11 mouse cellular contexts compared by ENCODE assay signal in the genomic region with DNA sequence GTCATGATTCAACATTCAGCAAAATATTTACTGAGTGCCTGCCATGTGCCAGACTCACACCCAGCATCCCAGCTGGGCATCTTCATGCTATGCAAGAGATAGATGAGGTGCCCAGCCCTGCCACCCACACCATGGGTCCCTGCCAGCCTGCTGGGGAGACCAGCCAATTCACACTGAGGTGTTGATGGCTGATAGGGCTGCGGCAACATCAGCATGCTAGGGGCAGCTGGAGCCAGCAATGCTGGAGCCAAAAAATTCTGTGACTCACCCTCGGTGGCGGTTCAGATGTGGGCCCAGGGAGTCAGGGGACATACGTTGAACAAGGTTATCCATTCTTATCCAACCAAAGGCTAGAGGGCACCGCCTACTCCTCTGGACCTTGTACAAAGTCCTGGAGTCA. TPM values are rescaled to one million over a fixed set of nuclear protein-coding genes. Genes with fewer than 3 reads are reported as not detected.
A peak's percentile ranks its signal among the peaks of the same experiment; 100 is the strongest.
DNase-seq lines count a peak whose midpoint lies in the region; ATAC-seq lines count a peak whose summit lies in the region.
"Had no signal": no experiment of that assay in that cellular context is flagged by ENCODE, and none has a peak within 500 bp of the region (broad histone marks: within the 10 kb centered on the region; RNA-seq: fewer than 3 reads in every experiment).

No protein-coding gene starts in this region.

- DNase-seq in gastrocnemius, adult 18-20 months (ENCODE audit: low spot score), result peak; percentile 23
- DNase-seq in gastrocnemius, postnatal 36 days, result no peak
- DNase-seq in frontal cortex, postnatal 25 days (ENCODE audit: low spot score in 2 of 2), result peak; percentile 56 to 65
- peak; percentile 76 for DNase-seq in layer of hippocampus, adult 11-12 months (ENCODE audit: low spot score)
- DNase-seq in spleen, adult 18-20 months, result no peak
- no peak for DNase-seq in kidney, postnatal 25 days

- H3K4me3 ChIP-seq in neural tube, embryonic 15.5 days (replicated peaks), result no peak overlapping the region
- H3K4me3 ChIP-seq: limb, embryonic 15.5 days had no signal

- no peaks in the 10 kb centered on the region for H3K9me3 ChIP-seq in neural tube, embryonic 15.5 days (replicated peaks)
- H3K9me3 ChIP-seq: limb, embryonic 15.5 days had no signal

- no peaks in the 10 kb centered on the region for H3K36me3 ChIP-seq in neural tube, embryonic 15.5 days
- H3K36me3 ChIP-seq: limb, embryonic 15.5 days had no signal

- intact Hi-C loops in gastrocnemius, postnatal 36 days (cut with DNase I), result no loop called here

- no peak overlapping the region for H3K9ac ChIP-seq in neural tube, embryonic 15.5 days (replicated peaks)
- H3K9ac ChIP-seq: limb, embryonic 15.5 days had no signal

- no peak overlapping the region for H3K4me2 ChIP-seq in neural tube, embryonic 15.5 days
- H3K4me2 ChIP-seq: limb, embryonic 15.5 days had no signal

- ATAC-seq in megakaryocyte-erythroid progenitor cell, adult 5-6 weeks (replicated peaks; ENCODE audit: low FRiP score, low TSS enrichment, poor library complexity, severe bottlenecking), result peak; percentile 83
- ATAC-seq in neural tube, embryonic 15.5 days (ENCODE audit: low FRiP score), result no peak

- WGBS in neural tube, embryonic 15.5 days, result 76% methylated on average over 5 of the region's 5 CpGs

- no peaks in the 10 kb centered on the region for H3K4me1 ChIP-seq in neural tube, embryonic 15.5 days

- H3K27me3 ChIP-seq in neural tube, embryonic 15.5 days (replicated peaks), result no peaks in the 10 kb centered on the region
- H3K27me3 ChIP-seq: limb, embryonic 15.5 days had no signal

- H3K27ac ChIP-seq in neural tube, embryonic 15.5 days (replicated peaks), result no peak overlapping the region
- H3K27ac ChIP-seq: limb, embryonic 15.5 days had no signal

RNA-seq across cellular contexts. Expression of gene Prss22, which starts 2.5 kb away (rescaled TPM):
- total RNA-seq in gastrocnemius, adult 18-20 months (2021), result not detected
- total RNA-seq in gastrocnemius, postnatal 36 days (2021), result not detected
- total RNA-seq in megakaryocyte-erythroid progenitor cell, adult 5-6 weeks (2014; fragmentation: Nextera tagmentation), result not detected in 2 replicates
- not detected in 2 replicates for total RNA-seq in megakaryocyte-erythroid progenitor cell, adult 5-6 weeks (2017)
- not detected in 2 replicates for polyA plus RNA-seq in neural tube, embryonic 15.5 days (2015; fragmentation: Nextera tagmentation; extraction: Ambion mirVana)
- polyA plus RNA-seq: cerebellum, adult 2 months had no signal

RNA-seq across cellular contexts. Expression of gene Prss30, which starts 20.0 kb away (rescaled TPM):
- not detected for total RNA-seq in gastrocnemius, adult 18-20 months (2021)
- not detected for total RNA-seq in gastrocnemius, postnatal 36 days (2021)
- total RNA-seq in megakaryocyte-erythroid progenitor cell, adult 5-6 weeks (2014; fragmentation: Nextera tagmentation), result not detected in 2 replicates
- total RNA-seq in megakaryocyte-erythroid progenitor cell, adult 5-6 weeks (2017), result 1.0 TPM in 1 of 2 replicates, not detected in the other
- 0.96 TPM in 1 of 2 replicates, not detected in the other for polyA plus RNA-seq in neural tube, embryonic 15.5 days (2015; fragmentation: Nextera tagmentation; extraction: Ambion mirVana)
- polyA plus RNA-seq: limb, embryonic 15.5 days had no signal

RNA-seq across cellular contexts. Expression of gene Prss27, which starts 37.5 kb away (rescaled TPM):
- total RNA-seq in gastrocnemius, adult 18-20 months (2021), result not detected
- total RNA-seq in gastrocnemius, postnatal 36 days (2021), result not detected
- not detected in 2 replicates for total RNA-seq in megakaryocyte-erythroid progenitor cell, adult 5-6 weeks (2014; fragmentation: Nextera tagmentation)
- not detected in 2 replicates for total RNA-seq in megakaryocyte-erythroid progenitor cell, adult 5-6 weeks (2017)
- 0.19 and 0.28 TPM in 2 replicates for polyA plus RNA-seq in neural tube, embryonic 15.5 days (2015; fragmentation: Nextera tagmentation; extraction: Ambion mirVana)
- polyA plus RNA-seq: cerebellum, adult 2 months; spleen, adult 2 months had no signal

RNA-seq across cellular contexts. Expression of gene Sbpl, which starts 45.3 kb away (rescaled TPM):
- total RNA-seq in gastrocnemius, adult 18-20 months (2021), result not detected
- not detected for total RNA-seq in gastrocnemius, postnatal 36 days (2021)
- not detected in 2 replicates for total RNA-seq in megakaryocyte-erythroid progenitor cell, adult 5-6 weeks (2014; fragmentation: Nextera tagmentation)
- total RNA-seq in megakaryocyte-erythroid progenitor cell, adult 5-6 weeks (2017), result not detected in 2 replicates
- not detected in 2 replicates for polyA plus RNA-seq in neural tube, embryonic 15.5 days (2015; fragmentation: Nextera tagmentation; extraction: Ambion mirVana)
- polyA plus RNA-seq: cerebellum, adult 2 months; limb, embryonic 15.5 days; spleen, adult 2 months had no signal

RNA-seq across cellular contexts. Expression of gene Sbp, which starts 58.9 kb away (rescaled TPM):
- total RNA-seq in gastrocnemius, adult 18-20 months (2021), result not detected
- total RNA-seq in gastrocnemius, postnatal 36 days (2021), result not detected
- total RNA-seq in megakaryocyte-erythroid progenitor cell, adult 5-6 weeks (2014; fragmentation: Nextera tagmentation), result not detected in 2 replicates
- total RNA-seq in megakaryocyte-erythroid progenitor cell, adult 5-6 weeks (2017), result not detected in 2 replicates
- not detected in 2 replicates for polyA plus RNA-seq in neural tube, embryonic 15.5 days (2015; fragmentation: Nextera tagmentation; extraction: Ambion mirVana)
- polyA plus RNA-seq: cerebellum, adult 2 months; limb, embryonic 15.5 days; spleen, adult 2 months had no signal

Comparison
In these comparisons a context has a peak if more than half of its experiments do, and no peak if none do; other contexts are left out.
1. DNase-seq: peak in gastrocnemius, adult 18-20 months (single experiment), frontal cortex, postnatal 25 days (2 of 2) and layer of hippocampus, adult 11-12 months (single experiment); none in gastrocnemius, postnatal 36 days (0 of 2), spleen, adult 18-20 months (0 of 2) and kidney, postnatal 25 days (0 of 2).